Mouse (Mus musculus) ES-CJ7 (cell line): ENCODE measurements around the gene Rab1a.

Experiments
- DNase-seq: peaks from one replicate; pipeline ENCODE4 v3.0.0; 2011; ENCODE audit warnings: low read depth, low spot score

Gene Rab1a

GRCm38 (mm10) chr11:20247146-20247855, 46.1 kb downstream of the Rab1a start:
- no peak for DNase-seq

- no peak for DNase-seq
Measured at GRCm38 (mm10) chr11:20248277-20248676, 47.0 kb downstream of the Rab1a start.

- DNase-seq = no peak
Measured at GRCm38 (mm10) chr11:20248840-20249239, 47.6 kb downstream of the Rab1a start.

- peak; percentile 95 for DNase-seq
Measured at GRCm38 (mm10) chr11:20249296-20250110, 48.3 kb downstream of the Rab1a start, which contains the start of gene Cep68. TSS of gene Cep68 (minus strand) at chr11:20249429.

GRCm38 (mm10) chr11:20250476-20251178, 49.4 kb downstream of the Rab1a start:
- DNase-seq = peak; percentile 67

- no peak for DNase-seq
Measured at GRCm38 (mm10) chr11:20253088-20253487, 51.9 kb downstream of the Rab1a start.

- DNase-seq = no peak
Measured at GRCm38 (mm10) chr11:20254791-20255190, 53.6 kb downstream of the Rab1a start.

- DNase-seq = peak; percentile 44
Measured at GRCm38 (mm10) chr11:20262628-20263380, 61.6 kb downstream of the Rab1a start.

- DNase-seq = no peak
Measured at GRCm38 (mm10) chr11:20269885-20270284, 68.7 kb downstream of the Rab1a start.

GRCm38 (mm10) chr11:20275974-20276373, 74.7 kb downstream of the Rab1a start:
- no peak for DNase-seq
